32 mouse cellular contexts compared by ENCODE assay signal in the genomic region with DNA sequence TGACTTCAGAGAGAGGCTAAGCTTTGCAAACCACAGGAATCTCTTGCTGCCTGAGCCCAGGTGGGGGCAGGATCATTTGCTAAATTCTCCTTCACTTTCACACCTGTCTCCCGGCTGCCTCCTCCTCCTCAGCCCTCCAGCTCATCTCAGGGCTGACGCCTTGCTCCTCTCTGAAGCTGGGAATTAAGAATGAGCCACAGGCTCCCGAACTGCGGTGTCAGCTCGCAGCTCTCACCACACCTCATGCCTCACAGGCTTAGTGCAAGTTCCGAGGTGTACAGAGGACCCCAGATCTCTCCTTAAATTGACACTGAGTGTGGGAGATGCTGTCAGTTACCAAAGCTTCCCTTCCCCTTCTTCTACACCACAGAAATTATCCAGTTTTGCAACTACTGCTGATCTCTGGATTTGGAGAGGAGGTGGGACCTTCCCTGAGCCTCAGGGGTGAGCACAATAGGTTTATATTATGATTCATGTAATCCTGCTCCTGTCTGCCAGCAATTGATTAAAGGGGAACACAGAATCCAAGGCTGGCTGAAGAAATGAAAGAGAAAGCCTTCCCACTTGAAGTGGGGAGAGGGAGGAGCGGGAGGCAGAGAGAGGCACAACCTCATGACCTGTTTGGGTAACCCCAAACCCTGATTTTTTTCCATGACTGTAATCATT.
DNase-seq lines count a peak whose midpoint lies in the region; ATAC-seq lines count a peak whose summit lies in the region.
"Had no signal": no experiment of that assay in that cellular context is flagged by ENCODE, and none has a peak within 500 bp of the region (broad histone marks: within the 10 kb centered on the region; RNA-seq: fewer than 3 reads in every experiment).

No protein-coding gene starts in this region.

- no peak overlapping the region for H3K4me3 ChIP-seq in embryonic facial prominence, embryonic 13.5 days
- H3K4me3 ChIP-seq in embryonic facial prominence, embryonic 10.5 days, result no peak overlapping the region
- H3K4me3 ChIP-seq in embryonic facial prominence, embryonic 15.5 days (replicated peaks), result no peak overlapping the region
- H3K4me3 ChIP-seq: erythroblast, embryonic 14.5 days; forebrain, embryonic 13.5 days; kidney, embryonic 15.5 days; limb, embryonic 13.5 days; lung, embryonic 15.5 days; neural tube, embryonic 12.5 days had no signal

- no peaks in the 10 kb centered on the region for H3K9me3 ChIP-seq in embryonic facial prominence, embryonic 13.5 days
- peaks cover 15% of the 10 kb centered on the region for H3K9me3 ChIP-seq in embryonic facial prominence, embryonic 10.5 days
- H3K9me3 ChIP-seq in embryonic facial prominence, embryonic 15.5 days (replicated peaks), result no peaks in the 10 kb centered on the region
- H3K9me3 ChIP-seq: kidney, embryonic 15.5 days had no signal

- ATAC-seq in embryonic facial prominence, embryonic 13.5 days (ENCODE audit: insufficient number of reproducible peaks, insufficient read depth, low FRiP score, low TSS enrichment, low read depth), result no peak
- no peak for ATAC-seq in embryonic facial prominence, embryonic 15.5 days (ENCODE audit: insufficient number of reproducible peaks, low FRiP score, low TSS enrichment, low read depth)
- no peak for ATAC-seq in inflammation-experienced regulatory T-cells, adult 6 months
- ATAC-seq: forebrain, embryonic 13.5 days; midbrain, embryonic 16.5 days; Patski had no signal

- no peak overlapping the region for H3K4me2 ChIP-seq in embryonic facial prominence, embryonic 13.5 days
- H3K4me2 ChIP-seq in embryonic facial prominence, embryonic 15.5 days (replicated peaks), result no peak overlapping the region
- H3K4me2 ChIP-seq: forebrain, embryonic 13.5 days; heart, embryonic 11.5 days; hindbrain, embryonic 14.5 days; kidney, embryonic 15.5 days; limb, embryonic 13.5 days; liver, embryonic 11.5 days; lung, embryonic 15.5 days; midbrain, embryonic 11.5 days; neural tube, embryonic 12.5 days had no signal

- no peaks in the 10 kb centered on the region for H3K36me3 ChIP-seq in embryonic facial prominence, embryonic 13.5 days
- no peaks in the 10 kb centered on the region for H3K36me3 ChIP-seq in embryonic facial prominence, embryonic 10.5 days (replicated peaks)
- H3K36me3 ChIP-seq in embryonic facial prominence, embryonic 15.5 days, result no peaks in the 10 kb centered on the region
- H3K36me3 ChIP-seq: G1E; kidney, embryonic 15.5 days; limb, embryonic 13.5 days; lung, embryonic 15.5 days; neural tube, embryonic 12.5 days had no signal

- 0 out of 2 replicates have a peak overlapping the region, but pooled peaks have one; percentile 48 for H3K27ac ChIP-seq in embryonic facial prominence, embryonic 13.5 days
- no peak overlapping the region; the same call in 1 of the 2 replicates for H3K27ac ChIP-seq in embryonic facial prominence, embryonic 10.5 days (replicated peaks)
- H3K27ac ChIP-seq in embryonic facial prominence, embryonic 15.5 days (replicated peaks), result peak overlapping the region; percentile 44; the same call in 1 of the 2 replicates
- H3K27ac ChIP-seq: forebrain, embryonic 13.5 days; hindbrain, embryonic 14.5 days; kidney, embryonic 15.5 days; limb, embryonic 13.5 days; lung, embryonic 15.5 days; neural tube, embryonic 12.5 days had no signal

- WGBS in embryonic facial prominence, embryonic 13.5 days, result 48% methylated on average over 7 of the region's 7 CpGs
- 59% methylated on average over 7 of the region's 7 CpGs for WGBS in embryonic facial prominence, embryonic 10.5 days
- WGBS in embryonic facial prominence, embryonic 15.5 days, result 48% methylated on average over 7 of the region's 7 CpGs

- no peaks in the 10 kb centered on the region for H3K27me3 ChIP-seq in embryonic facial prominence, embryonic 13.5 days
- peaks cover 14% of the 10 kb centered on the region; the same call in 1 of the 2 replicates for H3K27me3 ChIP-seq in embryonic facial prominence, embryonic 10.5 days (replicated peaks; ENCODE audit: low read depth, poor library complexity, severe bottlenecking)
- 0 out of 2 replicates have a peak, but pooled peaks cover 3% of the 10 kb centered on the region for H3K27me3 ChIP-seq in embryonic facial prominence, embryonic 15.5 days
- H3K27me3 ChIP-seq: forebrain, embryonic 13.5 days; kidney, embryonic 15.5 days; lung, embryonic 15.5 days; neural tube, embryonic 12.5 days; Patski had no signal

- H3K4me1 ChIP-seq in embryonic facial prominence, embryonic 13.5 days, result peaks cover 18% of the 10 kb centered on the region
- H3K4me1 ChIP-seq in embryonic facial prominence, embryonic 10.5 days, result peaks cover 26% of the 10 kb centered on the region
- H3K4me1 ChIP-seq in embryonic facial prominence, embryonic 15.5 days, result peaks cover 4% of the 10 kb centered on the region
- H3K4me1 ChIP-seq: forebrain, embryonic 13.5 days; neural tube, embryonic 12.5 days had no signal

- intact Hi-C loops in left cerebral cortex, postnatal 10 days (cut with DNase I), result no loop called here
- intact Hi-C loops in left cerebral cortex, postnatal 25 days (cut with DNase I), result no loop called here

- H3K9ac ChIP-seq in embryonic facial prominence, embryonic 13.5 days, result no peak overlapping the region; the same call in 1 of the 2 replicates
- no peak overlapping the region for H3K9ac ChIP-seq in embryonic facial prominence, embryonic 15.5 days
- H3K9ac ChIP-seq: forebrain, embryonic 13.5 days; hindbrain, embryonic 14.5 days; kidney, embryonic 15.5 days; limb, embryonic 13.5 days; lung, embryonic 15.5 days; neural tube, embryonic 12.5 days had no signal

- no peak for DNase-seq in embryonic facial prominence, embryonic 10.5 days (ENCODE audit: low spot score)
- DNase-seq in left cerebral cortex, adult 8-10 months (ENCODE audit: low spot score in 2 of 2), result peak; percentile 4 to 35
- DNase-seq in left cerebral cortex, postnatal 10 days (ENCODE audit: extremely low spot score in 1 of 2, low spot score in 2 of 2), result no peak
- DNase-seq in left cerebral cortex, postnatal 25 days (ENCODE audit: low spot score in 2 of 2), result peak; percentile 13 to 41
- no peak for DNase-seq in retina, embryonic 14.5 days (ENCODE audit: low spot score)
- DNase-seq: adrenal gland, postnatal 14 days; cerebellum, adult 18-20 months; cerebellum, postnatal 10 days; gastrocnemius, postnatal 14 days; heart, adult 18-20 months; heart, postnatal 4 days; kidney, adult 18-20 months; kidney, postnatal 25 days; spleen, adult 18-20 months; thymus, adult 18-20 months; thymus, postnatal 25 days had no signal

Comparison
In these comparisons a context has a peak if more than half of its experiments do, and no peak if none do; other contexts are left out.
1. DNase-seq: peak in left cerebral cortex, adult 8-10 months (2 of 2) and left cerebral cortex, postnatal 25 days (2 of 2); none in embryonic facial prominence, embryonic 10.5 days (single experiment), left cerebral cortex, postnatal 10 days (0 of 2) and retina, embryonic 14.5 days (single experiment).